Mouse (Mus musculus): Measurements from ENCODE around the gene Sp110.
"Not testable (repeated sequence)": the region's sequence is repeated elsewhere in the genome, so short reads cannot be mapped to it uniquely, and the experiment has no call there.

- not testable (repeated sequence) for TF ChIP-seq EP300 (IDR thresholded peaks at IDR 0.05; ENCODE audit: insufficient read depth, low read depth, low read length); CTCF (IDR thresholded peaks at IDR 0.05); POLR2A (IDR thresholded peaks at IDR 0.05; ENCODE audit: insufficient read depth, low read depth, low read length)
These were observed 19.1 kb downstream of the Sp110 start for GRCm38 (mm10) chr1:85579199-85580147.

All from heart, adult 2 months (tissue).